ENCODE assay signal across 29 mouse cellular contexts in the genomic region with DNA sequence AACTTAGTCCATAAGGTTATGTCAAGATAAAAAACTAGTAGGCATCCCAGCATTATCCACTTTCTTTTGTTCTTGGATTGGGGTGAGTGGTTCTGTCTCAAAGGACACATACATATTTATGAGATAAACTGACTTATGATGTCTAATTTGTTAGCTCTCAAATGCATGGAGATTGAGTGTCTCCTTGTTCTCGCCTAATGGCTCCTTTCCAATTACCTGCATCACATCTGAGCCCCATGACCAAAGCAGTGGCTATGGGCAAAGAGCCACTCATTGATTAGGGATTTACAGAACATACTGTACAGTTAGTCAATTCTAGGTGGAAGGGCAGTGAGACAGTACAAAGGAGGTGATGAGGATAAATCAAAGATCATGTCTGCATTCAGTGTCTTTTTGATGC. TPM values are rescaled to one million over a fixed set of nuclear protein-coding genes. Genes with fewer than 3 reads are reported as not detected.
DNase-seq lines count a peak whose midpoint lies in the region; ATAC-seq and TF ChIP-seq lines count a peak whose summit lies in the region.
"Had no signal": no experiment of that assay in that cellular context is flagged by ENCODE, and none has a peak within 500 bp of the region (broad histone marks: within the 10 kb centered on the region; RNA-seq: fewer than 3 reads in every experiment).

No protein-coding gene starts in this region.

- H3K9ac ChIP-seq in midbrain, postnatal 0 days (replicated peaks; ENCODE audit: low read length, poor library complexity, severe bottlenecking) = no peak overlapping the region
- H3K9ac ChIP-seq in hindbrain, embryonic 12.5 days = no peak overlapping the region
- no peak overlapping the region for H3K9ac ChIP-seq in midbrain, embryonic 15.5 days
- no peak overlapping the region for H3K9ac ChIP-seq in liver, embryonic 11.5 days (ENCODE audit: low read depth, low read length)
- H3K9ac ChIP-seq: embryonic facial prominence, embryonic 13.5 days; forebrain, embryonic 15.5 days; heart, embryonic 12.5 days; kidney, embryonic 15.5 days; limb, embryonic 12.5 days; lung, embryonic 15.5 days had no signal

- no peaks in the 10 kb centered on the region for H3K27me3 ChIP-seq in midbrain, embryonic 10.5 days (ENCODE audit: low read depth, poor library complexity, severe bottlenecking)
- H3K27me3 ChIP-seq in midbrain, postnatal 0 days (ENCODE audit: insufficient read depth, low read length) = no peaks in the 10 kb centered on the region
- H3K27me3 ChIP-seq in hindbrain, embryonic 12.5 days = no peaks in the 10 kb centered on the region
- no peaks in the 10 kb centered on the region for H3K27me3 ChIP-seq in midbrain, embryonic 15.5 days (replicated peaks)
- no peaks in the 10 kb centered on the region for H3K27me3 ChIP-seq in liver, embryonic 11.5 days (replicated peaks; ENCODE audit: control insufficient read depth, insufficient read depth, low read length)
- H3K27me3 ChIP-seq: forebrain, embryonic 15.5 days; heart, embryonic 12.5 days; kidney, embryonic 15.5 days; limb, embryonic 12.5 days; lung, embryonic 15.5 days had no signal

- 0 out of 2 replicates have a peak, but pooled peaks cover 3% of the 10 kb centered on the region for H3K4me1 ChIP-seq in midbrain, embryonic 10.5 days
- no peaks in the 10 kb centered on the region for H3K4me1 ChIP-seq in midbrain, postnatal 0 days (ENCODE audit: insufficient read depth, low read length)
- no peaks in the 10 kb centered on the region for H3K4me1 ChIP-seq in hindbrain, embryonic 12.5 days
- H3K4me1 ChIP-seq in midbrain, embryonic 15.5 days = peaks cover 3% of the 10 kb centered on the region; the same call in 1 of the 2 replicates
- no peaks in the 10 kb centered on the region for H3K4me1 ChIP-seq in liver, embryonic 11.5 days (replicated peaks; ENCODE audit: control insufficient read depth, insufficient read depth, low read length)
- H3K4me1 ChIP-seq: embryonic facial prominence, embryonic 13.5 days; forebrain, embryonic 10.5 days; forebrain, embryonic 15.5 days; heart, embryonic 12.5 days; kidney, embryonic 15.5 days; limb, embryonic 12.5 days; lung, embryonic 15.5 days had no signal

- H3K27ac ChIP-seq in midbrain, embryonic 10.5 days (replicated peaks) = peak overlapping the region; percentile 33; the same call in 1 of the 2 replicates
- H3K27ac ChIP-seq in midbrain, postnatal 0 days (ENCODE audit: low read depth, low read length) = no peak overlapping the region
- H3K27ac ChIP-seq in hindbrain, embryonic 12.5 days = peak overlapping the region; percentile 53
- H3K27ac ChIP-seq in midbrain, embryonic 15.5 days = no peak overlapping the region
- H3K27ac ChIP-seq in liver, embryonic 11.5 days (ENCODE audit: low read depth, low read length) = no peak overlapping the region
- H3K27ac ChIP-seq: embryonic facial prominence, embryonic 13.5 days; forebrain, embryonic 10.5 days; forebrain, embryonic 15.5 days; gastrocnemius, adult 2 months; heart, adult 2 months; kidney, embryonic 15.5 days; limb, embryonic 12.5 days; lung, embryonic 15.5 days had no signal

- ATAC-seq in midbrain, postnatal 0 days (ENCODE audit: low FRiP score) = no peak
- peak; percentile 83 for ATAC-seq in hindbrain, embryonic 12.5 days (ENCODE audit: low FRiP score)
- ATAC-seq in midbrain, embryonic 15.5 days (replicated peaks) = peak; percentile 48; the same call in 1 of the 2 replicates
- ATAC-seq in liver, embryonic 11.5 days (replicated peaks; ENCODE audit: low FRiP score) = no peak
- ATAC-seq: forebrain, embryonic 15.5 days; inflammation-experienced regulatory T-cells, adult 6 months had no signal

- 68% methylated on average over 1 of the region's 1 CpGs for WGBS in midbrain, embryonic 10.5 days
- WGBS in midbrain, postnatal 0 days = 45% methylated on average over 1 of the region's 1 CpGs
- 36% methylated on average over 1 of the region's 1 CpGs for WGBS in hindbrain, embryonic 12.5 days
- WGBS in midbrain, embryonic 15.5 days = 36% methylated on average over 1 of the region's 1 CpGs
- 79% methylated on average over 1 of the region's 1 CpGs for WGBS in liver, embryonic 11.5 days

- H3K4me2 ChIP-seq in midbrain, postnatal 0 days (ENCODE audit: low read depth, low read length, poor library complexity, severe bottlenecking) = no peak overlapping the region
- H3K4me2 ChIP-seq in hindbrain, embryonic 12.5 days (replicated peaks) = no peak overlapping the region
- no peak overlapping the region for H3K4me2 ChIP-seq in midbrain, embryonic 15.5 days
- H3K4me2 ChIP-seq in liver, embryonic 11.5 days = no peak overlapping the region
- H3K4me2 ChIP-seq: embryonic facial prominence, embryonic 13.5 days; forebrain, embryonic 15.5 days; heart, embryonic 12.5 days; kidney, embryonic 15.5 days; limb, embryonic 12.5 days; lung, embryonic 15.5 days had no signal

- no peaks in the 10 kb centered on the region for H3K9me3 ChIP-seq in midbrain, embryonic 10.5 days (replicated peaks)
- H3K9me3 ChIP-seq in midbrain, postnatal 0 days (ENCODE audit: low read length) = no peaks in the 10 kb centered on the region
- H3K9me3 ChIP-seq in hindbrain, embryonic 12.5 days (replicated peaks) = no peaks in the 10 kb centered on the region
- H3K9me3 ChIP-seq in midbrain, embryonic 15.5 days = no peaks in the 10 kb centered on the region
- no peaks in the 10 kb centered on the region for H3K9me3 ChIP-seq in liver, embryonic 11.5 days (ENCODE audit: control insufficient read depth, low read length)
- H3K9me3 ChIP-seq: embryonic facial prominence, embryonic 13.5 days; forebrain, embryonic 10.5 days; forebrain, embryonic 15.5 days; heart, embryonic 12.5 days; kidney, embryonic 15.5 days; limb, embryonic 12.5 days; lung, embryonic 15.5 days had no signal

- no peak for DNase-seq in midbrain, embryonic 10.5 days (ENCODE audit: low spot score)
- no peak for DNase-seq in midbrain, postnatal 0 days (ENCODE audit: low spot score)
- DNase-seq in mesoderm, embryonic 11.5 days (ENCODE audit: low read depth, low spot score) = peak; percentile 49
- no peak for DNase-seq in liver, embryonic 11.5 days (ENCODE audit: low spot score)
- DNase-seq in spleen, adult 18-20 months = no peak
- DNase-seq in right cerebral cortex, adult 2 months (ENCODE audit: low spot score in 2 of 2) = no peak
- DNase-seq: cerebellum, adult 8-10 months; cerebellum, postnatal 25 days; gastrocnemius, adult 2 months; heart, adult 2 months; heart, postnatal 4 days; kidney, adult 18-20 months; kidney, postnatal 25 days; thymus, postnatal 4 days had no signal

- TF ChIP-seq CTCF in midbrain, postnatal 0 days (IDR thresholded peaks at IDR 0.05) = no peak

- no peaks in the 10 kb centered on the region for H3K36me3 ChIP-seq in midbrain, embryonic 10.5 days
- no peaks in the 10 kb centered on the region for H3K36me3 ChIP-seq in midbrain, postnatal 0 days (ENCODE audit: insufficient read depth, low read length)
- H3K36me3 ChIP-seq in hindbrain, embryonic 12.5 days = no peaks in the 10 kb centered on the region
- H3K36me3 ChIP-seq in midbrain, embryonic 15.5 days (replicated peaks) = no peaks in the 10 kb centered on the region
- no peaks in the 10 kb centered on the region for H3K36me3 ChIP-seq in liver, embryonic 11.5 days (ENCODE audit: control insufficient read depth, insufficient read depth, low read length)
- H3K36me3 ChIP-seq: embryonic facial prominence, embryonic 13.5 days; forebrain, embryonic 10.5 days; forebrain, embryonic 15.5 days; heart, embryonic 12.5 days; kidney, embryonic 15.5 days; limb, embryonic 12.5 days; lung, embryonic 15.5 days had no signal

- H3K4me3 ChIP-seq in midbrain, embryonic 10.5 days = no peak overlapping the region
- H3K4me3 ChIP-seq in midbrain, postnatal 0 days (ENCODE audit: low read depth, low read length) = no peak overlapping the region
- H3K4me3 ChIP-seq in hindbrain, embryonic 12.5 days = no peak overlapping the region
- H3K4me3 ChIP-seq in midbrain, embryonic 15.5 days = no peak overlapping the region
- no peak overlapping the region for H3K4me3 ChIP-seq in liver, embryonic 11.5 days (ENCODE audit: low read depth, low read length)
- H3K4me3 ChIP-seq: embryonic facial prominence, embryonic 13.5 days; forebrain, embryonic 10.5 days; forebrain, embryonic 15.5 days; gastrocnemius, adult 2 months; heart, adult 2 months; heart, embryonic 12.5 days; kidney, embryonic 15.5 days; limb, embryonic 12.5 days; lung, embryonic 15.5 days had no signal

RNA-seq across cellular contexts. Expression of a gene that starts 27.4 kb away (rescaled TPM):
- 15.7 and 21.8 TPM in 2 replicates for polyA plus RNA-seq in midbrain, embryonic 10.5 days (2016; fragmentation: Nextera tagmentation; extraction: Ambion mirVana)
- total RNA-seq in midbrain, postnatal 0 days (2014; rRNA removed) = 0.27 and 0.90 TPM in 2 replicates
- polyA plus RNA-seq in midbrain, postnatal 0 days (2015; fragmentation: Nextera tagmentation; extraction: Ambion mirVana) = 3.4 and 4.6 TPM in 2 replicates
- 15.6 and 20.5 TPM in 2 replicates for polyA plus RNA-seq in hindbrain, embryonic 12.5 days (2016; fragmentation: Nextera tagmentation; extraction: Ambion mirVana)
- polyA plus RNA-seq in midbrain, embryonic 15.5 days (2015; fragmentation: Nextera tagmentation; extraction: Ambion mirVana) = 5.1 and 6.0 TPM in 2 replicates
- polyA plus RNA-seq in liver, embryonic 11.5 days (2014; fragmentation: Nextera tagmentation; extraction: Ambion mirVana) = 0.22 TPM in 1 of 2 replicates, not detected in the other
- total RNA-seq: gastrocnemius, adult 2 months; gastrocnemius, postnatal 4 days; heart, adult 2 months; liver, adult 2 months; megakaryocyte, adult 5-6 weeks; neutrophil, adult 5-6 weeks had no signal
- polyA plus RNA-seq: inflammation-experienced regulatory T-cells, adult 6 months; liver, adult 2 months; liver, embryonic 16.5 days had no signal

Comparison
In these comparisons a context has a peak if more than half of its experiments do, and no peak if none do; other contexts are left out.
1. H3K27ac ChIP-seq: peak in midbrain, embryonic 10.5 days (single experiment) and hindbrain, embryonic 12.5 days (single experiment); none in midbrain, postnatal 0 days (single experiment), midbrain, embryonic 15.5 days (single experiment) and liver, embryonic 11.5 days (single experiment).
2. ATAC-seq: peak in hindbrain, embryonic 12.5 days (single experiment) and midbrain, embryonic 15.5 days (single experiment); none in midbrain, postnatal 0 days (single experiment) and liver, embryonic 11.5 days (single experiment).